Mouse (Mus musculus) G1E (cell line): ENCODE measurements around the gene Tcp11l2. TPM values are rescaled to one million over a fixed set of nuclear protein-coding genes. Genes with fewer than 3 reads are reported as not detected.

Experiments used
- ATAC-seq: 2 replicates; pipeline ENCODE4 v1.8.0; 2016; ENCODE audit warnings: mild to moderate bottlenecking; ENCODE audit not compliant: insufficient number of reproducible peaks, poor library complexity, low FRiP score, severe bottlenecking; ENCODE audit errors: extremely low read depth
- DNase-seq: peaks from one replicate; pipeline ENCODE4 v3.0.0; 2012; ENCODE audit warnings: low spot score
- H3K27me3 ChIP-seq: 2 replicates; pipeline ENCODE4 v1.6.1; 2012; ENCODE audit warnings: mild to moderate bottlenecking, low read length, inconsistent platforms; ENCODE audit not compliant: insufficient read depth
- H3K36me3 ChIP-seq: replicated peaks from 2 replicates; pipeline ENCODE3; 2012; ENCODE audit warnings: mild to moderate bottlenecking, inconsistent platforms
- H3K4me1 ChIP-seq: 2 replicates; pipeline ENCODE4 v1.6.1; 2012; ENCODE audit warnings: low read depth, low read length, inconsistent platforms, mixed read lengths; ENCODE audit not compliant: insufficient read depth
- H3K4me3 ChIP-seq: 2 replicates; pipeline ENCODE4 v1.5.1; 2012; ENCODE audit warnings: low read depth, mild to moderate bottlenecking, inconsistent platforms, low read length, moderate library complexity, mixed read lengths
- H3K9me3 ChIP-seq: replicated peaks from 2 replicates; pipeline ENCODE4 v1.6.1; 2012; ENCODE audit warnings: inconsistent platforms
- CTCF ChIP-seq: IDR thresholded peaks from 2 replicates; pipeline ENCODE4 v1.5.1; 2012; ENCODE audit warnings: low read depth, low read length, inconsistent platforms, mixed read lengths
- GATA1 ChIP-seq: IDR thresholded peaks from 2 replicates; pipeline ENCODE4 v1.6.1; 2012; ENCODE audit warnings: borderline replicate concordance, low read length, inconsistent platforms, mixed read lengths
- GATA2 ChIP-seq: IDR thresholded peaks from 2 replicates; pipeline ENCODE4 v1.6.1; 2012; ENCODE audit warnings: low read depth, low read length, inconsistent platforms, borderline replicate concordance
- POLR2AphosphoS5 ChIP-seq: IDR thresholded peaks from 2 replicates; pipeline ENCODE4 v1.6.1; 2012; ENCODE audit warnings: low read depth, low read length, inconsistent platforms; ENCODE audit not compliant: insufficient replicate concordance
- TAL1 ChIP-seq: conservative IDR thresholded peaks from 2 replicates; pipeline ENCODE4 v1.6.1; 2012; ENCODE audit warnings: low read depth, low read length, inconsistent platforms, mixed read lengths
- polyA plus RNA-seq: library from polyadenylated mRNA; stranded (reverse); fragments of >175 nt; gene quantifications from 2 replicates; pipeline ENCODE4 v1.2.3, GENCODE M21; 2012
- total RNA-seq, 2 experiments: library from RNA; stranded (forward) in 1 of 2; stranded (reverse) in 1 of 2; fragments of 200-1000 nt in 1 of 2; fragments of >200 nt in 1 of 2; fragmentation: Nextera tagmentation in 1 of 2; gene quantifications; 2 replicates each; pipeline ENCODE4 v1.2.3; 2014 to 2017

The Tcp11l2 gene
- total and polyA plus RNA-seq, 3 experiments = 10.4 to 75.5 (median 24.6) TPM

GRCm38 (mm10) chr10:84659281-84659680 lies 82.9 kb downstream of the Tcp11l2 start:
- peaks cover 78% of the 10 kb centered on the region for H3K36me3 ChIP-seq
- TF ChIP-seq GATA1 = no peak

GRCm38 (mm10) chr10:84662138-84662537 lies 85.7 kb downstream of the Tcp11l2 start:
- Histone ChIP-seq H3K36me3 (peaks cover 74% of the 10 kb centered on the region), H3K27me3 (no peaks in the 10 kb centered on the region), H3K4me3 (no peak overlapping the region), H3K4me1 (no peaks in the 10 kb centered on the region), H3K9me3 (no peaks in the 10 kb centered on the region)
- TF ChIP-seq POLR2AphosphoS5 (no peak), CTCF (no peak), GATA1 (no peak), GATA2 (no peak), TAL1 (no peak)
- no peak for DNase-seq
- no peak for ATAC-seq

More at GRCm38 (mm10) chr10:84659281-84659680, 82.9 kb downstream of the Tcp11l2 start:
- H3K4me3 ChIP-seq = no peak overlapping the region
- peaks cover 5% of the 10 kb centered on the region for H3K4me1 ChIP-seq
- ATAC-seq (no peak), DNase-seq (no peak)
- H3K9me3 ChIP-seq = no peaks in the 10 kb centered on the region
- H3K27me3 ChIP-seq = no peaks in the 10 kb centered on the region

Other genes starting within 250 kb of the Tcp11l2 start
- not detected in 2 replicates for gene Nuak1, start 136.0 kb upstream of the Tcp11l2 start, total RNA-seq (2014; fragmentation: Nextera tagmentation)
- 0.11 TPM in 1 of 2 replicates, not detected in the other for gene Nuak1, start 136.0 kb upstream of the Tcp11l2 start, total RNA-seq (2017)
- not detected in 2 replicates for gene Nuak1, start 136.0 kb upstream of the Tcp11l2 start, polyA plus RNA-seq
- 5.3 TPM in 1 of 2 replicates, not detected in the other for gene Ckap4, start 42.6 kb upstream of the Tcp11l2 start, total RNA-seq (2014; fragmentation: Nextera tagmentation)
- not detected in 2 replicates for gene Ckap4, start 42.6 kb upstream of the Tcp11l2 start, total RNA-seq (2017)
- 0.02 TPM in 1 of 2 replicates, not detected in the other for gene Ckap4, start 42.6 kb upstream of the Tcp11l2 start, polyA plus RNA-seq
- gene Polr3b, start 45.7 kb downstream of the Tcp11l2 start, total RNA-seq (2014; fragmentation: Nextera tagmentation) = 27.2 and 30.1 TPM in 2 replicates
- gene Polr3b, start 45.7 kb downstream of the Tcp11l2 start, total RNA-seq (2017) = 20.2 and 21.9 TPM in 2 replicates
- gene Polr3b, start 45.7 kb downstream of the Tcp11l2 start, polyA plus RNA-seq = 5.1 and 5.6 TPM in 2 replicates
- gene Rfx4, start 179.4 kb downstream of the Tcp11l2 start, total RNA-seq (2014; fragmentation: Nextera tagmentation) = not detected in 2 replicates
- gene Rfx4, start 179.4 kb downstream of the Tcp11l2 start, total RNA-seq (2017) = not detected in 2 replicates
- not detected in 2 replicates for gene Rfx4, start 179.4 kb downstream of the Tcp11l2 start, polyA plus RNA-seq